Mouse (Mus musculus): ENCODE measurements around the gene Sugp1.

DNA sequence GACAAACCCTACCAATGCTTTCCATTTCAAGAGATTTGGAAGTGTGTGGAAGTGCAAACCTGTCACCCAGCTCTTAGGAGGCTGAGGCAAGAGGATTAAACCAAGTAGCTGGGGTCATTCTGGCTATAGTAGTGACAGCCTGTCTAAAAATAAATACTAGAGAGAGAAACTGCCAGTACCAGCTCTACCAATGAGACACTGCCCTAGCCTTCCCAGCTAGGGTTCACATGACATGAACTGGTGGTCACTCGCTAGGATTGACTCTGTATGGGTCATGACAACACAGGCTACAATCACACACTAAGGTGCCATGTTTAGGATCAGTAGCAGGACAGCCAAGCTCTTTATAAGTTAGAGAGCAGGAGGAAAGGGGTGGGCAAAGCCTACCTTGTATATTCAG is 12.4 kb upstream of the Sugp1 start:
- no peak for TF ChIP-seq CTCF (IDR thresholded peaks at IDR 0.05)
- TF ChIP-seq POLR2A (IDR thresholded peaks at IDR 0.05; ENCODE audit: insufficient read depth, low read depth, low read length): no peak
- no peak for TF ChIP-seq EP300 (IDR thresholded peaks at IDR 0.05; ENCODE audit: insufficient read depth, low read depth, low read length)

Measured in heart, adult 2 months (tissue).